Mouse (Mus musculus): Measurements from ENCODE around the gene Kif21a.

Kif21a gene

GRCm38 (mm10) chr15:91017261-91018160 is 32.2 kb downstream of the Kif21a start:
- no peak for DNase-seq

GRCm38 (mm10) chr15:91016366-91016765 is 33.4 kb downstream of the Kif21a start:
- DNase-seq = no peak

DNA sequence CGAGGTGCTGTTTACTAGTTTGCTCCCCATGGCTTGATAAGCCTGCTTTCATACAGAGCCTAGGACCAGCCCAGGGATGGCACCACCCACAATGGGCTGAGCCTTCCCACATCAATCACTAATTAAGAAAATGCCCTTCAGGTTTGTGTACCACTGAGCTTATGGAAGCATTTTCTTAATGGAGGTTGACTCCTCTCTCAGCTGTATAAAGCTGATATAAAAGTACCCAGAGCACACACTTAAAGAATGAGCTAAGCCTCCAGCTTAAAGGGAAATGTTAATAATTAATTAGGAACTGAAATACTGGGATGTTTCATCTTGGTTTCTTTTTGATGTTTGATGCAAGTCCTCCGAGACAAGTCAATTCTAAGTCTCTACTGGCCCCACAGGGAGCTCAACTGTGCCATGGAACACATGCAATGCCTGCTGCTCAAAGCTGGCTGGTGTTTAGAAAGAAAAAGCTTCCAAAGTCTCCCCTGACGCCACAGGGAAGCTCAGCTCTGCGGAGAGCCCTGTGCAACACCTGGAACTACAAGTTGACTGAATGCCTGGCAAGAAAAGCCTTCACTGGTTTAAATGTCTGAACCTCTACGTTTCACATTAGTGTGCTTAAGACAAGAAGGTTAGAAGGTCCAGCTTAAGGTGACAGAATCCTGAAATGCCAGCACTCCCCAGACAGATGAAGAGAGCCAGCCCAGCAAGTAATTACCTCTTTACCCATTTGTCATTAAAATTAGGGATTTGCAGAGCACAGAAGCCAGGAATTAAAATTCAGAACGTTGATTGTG is 36.8 kb downstream of the Kif21a start:
- no peak for DNase-seq

DNA sequence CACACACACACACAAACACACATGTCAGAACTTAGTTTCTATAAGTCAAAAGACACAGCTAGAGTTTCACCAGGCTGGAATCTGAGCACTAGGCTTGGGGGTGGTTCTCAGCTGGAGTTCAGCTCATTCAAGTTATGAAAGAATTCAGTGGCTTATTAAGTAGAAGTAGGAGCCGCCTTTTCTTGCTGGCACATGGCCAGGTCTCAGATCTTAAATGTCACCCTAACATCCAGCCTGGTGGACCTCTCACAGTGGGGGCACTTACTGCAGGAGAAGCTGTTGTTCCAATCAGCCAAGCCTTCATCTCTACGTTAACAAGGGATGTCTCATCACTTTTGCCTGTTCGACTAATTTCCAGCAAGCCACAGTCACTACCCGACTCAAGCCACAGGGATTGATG is 39.5 kb downstream of the Kif21a start:
- no peak for DNase-seq

DNA sequence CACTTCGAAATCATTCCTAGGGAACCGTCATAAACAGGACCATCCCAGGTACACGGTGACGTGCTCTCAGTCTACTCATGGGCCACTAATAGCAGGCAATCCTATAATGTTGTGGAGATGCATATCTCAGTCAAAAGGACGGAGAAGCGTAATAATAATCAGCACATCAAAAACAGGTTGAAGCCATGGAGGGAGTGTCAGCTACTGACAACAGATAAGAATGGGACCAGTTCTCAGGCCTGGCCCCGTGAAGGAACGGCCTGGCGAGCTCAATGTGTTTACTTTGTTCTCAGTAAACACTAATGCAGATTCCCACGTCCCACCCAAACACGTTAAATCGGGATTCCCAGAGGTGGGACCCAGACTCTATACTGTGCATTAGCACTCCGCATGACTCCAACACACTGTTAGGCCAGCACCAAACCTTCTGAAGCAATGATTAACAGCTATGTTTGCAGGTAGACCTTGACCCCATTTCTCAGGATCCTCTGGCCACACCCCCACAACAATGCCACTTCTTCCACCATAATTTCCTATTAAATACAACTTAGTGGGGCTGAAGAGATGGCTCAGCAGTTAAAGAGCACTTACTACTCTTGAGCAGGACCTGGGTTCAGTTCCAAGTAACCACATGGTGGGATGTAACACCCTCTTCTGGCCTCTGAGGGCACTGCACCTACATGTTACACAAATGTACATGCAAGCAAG is 42.5 kb downstream of the Kif21a start:
- DNase-seq = no peak

DNA sequence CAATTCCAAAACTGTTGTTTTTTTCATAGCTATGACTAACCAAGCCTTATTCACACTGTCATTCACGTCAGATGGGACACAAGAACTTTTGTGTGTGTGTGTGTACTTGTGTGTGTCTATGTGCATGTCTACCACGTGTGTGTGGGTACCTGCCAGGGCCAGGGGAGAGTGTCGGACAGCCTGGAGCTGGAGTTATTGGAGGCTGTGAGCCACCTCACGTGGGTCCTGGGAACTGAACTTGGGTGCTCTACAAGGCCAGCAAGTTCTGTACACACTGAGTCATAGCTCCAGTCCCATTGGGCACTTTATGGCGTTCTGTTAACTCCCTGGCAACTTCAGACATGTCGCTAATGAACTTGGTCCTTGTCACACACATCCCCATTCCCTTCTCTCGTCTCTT is 45.0 kb downstream of the Kif21a start:
- DNase-seq = no peak

- no peak for DNase-seq
Measured at GRCm38 (mm10) chr15:91001037-91001616, 48.6 kb downstream of the Kif21a start.

GRCm38 (mm10) chr15:91000280-91001036 is 49.3 kb downstream of the Kif21a start:
- no peak for DNase-seq

DNA sequence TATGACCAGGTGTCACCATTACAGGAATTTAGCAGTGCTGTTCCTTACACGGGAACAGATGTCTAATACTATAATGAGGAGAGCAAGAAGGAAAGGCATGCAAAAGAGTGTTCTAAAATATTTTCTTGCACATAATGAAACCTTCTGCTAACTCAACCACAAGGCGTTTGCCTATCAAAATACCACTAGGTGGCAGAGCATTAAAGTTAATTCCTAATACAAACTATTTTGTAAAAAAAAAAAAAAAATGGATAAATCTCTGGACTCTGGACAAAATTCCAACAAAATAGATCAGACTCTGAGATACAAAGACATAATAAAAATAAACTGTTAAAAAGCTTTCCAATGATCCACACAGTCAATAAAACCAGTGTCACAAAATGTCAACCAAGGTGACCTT is 56.9 kb downstream of the Kif21a start:
- no peak for DNase-seq

DNA sequence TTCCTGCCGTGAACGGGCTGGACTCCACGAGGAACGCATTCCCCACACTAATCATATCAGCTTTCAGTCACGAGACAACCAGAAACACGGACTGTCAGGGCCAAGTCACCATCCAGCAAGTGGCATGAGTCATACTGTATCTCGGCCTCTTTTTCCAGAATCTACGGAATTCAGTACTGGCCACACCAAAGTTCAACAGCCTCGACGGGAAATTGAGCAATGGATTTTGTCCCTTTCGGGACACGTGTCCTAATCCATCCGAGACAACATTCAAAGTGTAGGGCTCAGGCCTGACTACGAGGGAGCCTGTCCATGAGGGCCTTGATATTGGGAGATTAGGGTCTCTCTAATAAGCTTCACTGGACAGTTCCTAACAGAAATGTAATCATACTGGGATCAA is 57.4 kb downstream of the Kif21a start:
- DNase-seq = no peak

- no peak for DNase-seq
Measured at GRCm38 (mm10) chr15:90991843-90992242, 57.9 kb downstream of the Kif21a start.

DNA sequence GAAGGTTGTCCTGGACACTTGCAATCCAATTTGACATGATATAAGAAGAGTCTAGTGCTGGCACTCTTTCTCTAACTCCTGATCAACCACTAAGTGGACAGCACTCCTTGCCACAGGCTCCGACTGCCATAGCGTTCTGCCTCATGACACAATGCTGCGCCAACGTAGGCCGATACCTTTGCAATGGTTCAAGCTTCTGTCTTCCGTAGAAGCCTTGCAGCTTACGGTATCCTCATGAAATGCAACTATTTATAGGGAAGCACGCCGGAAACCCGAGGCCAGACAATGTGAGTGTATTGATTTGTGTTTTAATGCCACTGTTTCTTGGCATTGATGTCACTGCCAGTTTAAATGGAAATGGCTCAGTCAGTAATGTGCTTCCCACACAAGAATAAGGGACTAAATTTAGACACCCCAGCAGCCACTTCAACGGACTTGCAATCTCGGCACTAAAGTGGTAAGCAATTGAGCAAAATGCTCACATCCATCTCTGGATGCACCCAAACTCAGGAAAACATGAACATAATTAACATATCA is 62.0 kb downstream of the Kif21a start:
- DNase-seq = no peak

- DNase-seq = no peak
Measured at GRCm38 (mm10) chr15:90975914-90976313, 73.8 kb downstream of the Kif21a start.

DNA sequence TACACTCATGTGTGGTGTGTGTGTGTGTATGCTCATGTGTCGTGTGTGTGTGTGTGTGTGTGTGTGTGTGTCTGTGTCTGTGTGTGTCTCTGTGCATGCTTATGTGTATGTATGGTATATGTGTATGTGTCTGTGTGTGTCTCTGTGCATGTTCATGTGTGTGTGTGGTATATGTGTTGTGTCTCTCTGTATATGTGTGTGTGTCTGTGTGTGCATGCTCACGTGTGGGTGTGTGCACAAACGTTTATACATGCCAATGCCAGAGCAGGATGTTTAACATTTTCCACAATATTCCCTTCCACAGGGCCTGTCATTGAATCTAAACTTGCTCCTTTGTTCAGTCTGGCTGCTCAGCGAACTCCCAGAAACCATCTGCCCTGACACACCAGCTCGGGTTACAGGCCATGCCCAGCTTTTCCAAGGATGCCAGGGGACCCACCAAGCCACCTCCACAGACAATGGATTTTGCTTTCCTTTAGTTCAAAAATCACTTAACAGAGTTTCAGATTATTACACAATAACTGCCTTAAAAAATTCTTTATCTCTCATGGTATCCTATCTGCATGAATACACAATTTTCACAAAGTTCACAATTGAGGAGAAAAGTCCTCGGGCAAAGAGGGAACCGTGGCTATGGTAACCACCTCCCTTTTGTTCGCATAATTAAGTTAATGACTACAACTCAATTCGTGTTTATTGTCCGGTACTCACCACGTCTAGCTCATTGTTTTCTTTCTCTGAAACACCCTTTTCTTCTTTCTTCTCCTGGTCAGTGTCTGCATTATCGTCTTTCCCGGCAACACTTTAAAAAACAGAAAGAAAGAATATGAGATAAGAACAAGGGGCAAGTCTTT is 77.6 kb downstream of the Kif21a start:
- DNase-seq = no peak

DNA sequence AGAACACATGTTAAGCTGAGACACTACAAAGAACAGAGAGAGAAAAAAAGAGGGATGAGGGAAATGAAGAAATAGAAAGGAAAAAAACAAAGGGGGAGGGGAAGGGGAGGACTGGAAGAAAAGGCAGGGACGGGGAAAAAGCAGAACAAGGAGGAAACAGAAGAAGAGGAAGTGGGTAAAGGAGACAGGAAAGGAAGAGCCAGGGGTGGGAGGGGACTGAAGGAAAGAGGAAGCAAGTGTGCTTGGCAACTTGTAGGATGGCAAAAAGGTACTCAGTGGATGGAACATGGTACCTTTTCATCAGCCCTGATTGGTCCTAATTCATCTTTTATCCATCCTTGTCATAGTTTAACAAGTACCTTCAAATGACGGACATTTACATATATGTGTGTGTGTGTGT is 86.4 kb downstream of the Kif21a start:
- DNase-seq = no peak

GRCm38 (mm10) chr15:90962548-90962947 is 87.2 kb downstream of the Kif21a start:
- DNase-seq = no peak

DNA sequence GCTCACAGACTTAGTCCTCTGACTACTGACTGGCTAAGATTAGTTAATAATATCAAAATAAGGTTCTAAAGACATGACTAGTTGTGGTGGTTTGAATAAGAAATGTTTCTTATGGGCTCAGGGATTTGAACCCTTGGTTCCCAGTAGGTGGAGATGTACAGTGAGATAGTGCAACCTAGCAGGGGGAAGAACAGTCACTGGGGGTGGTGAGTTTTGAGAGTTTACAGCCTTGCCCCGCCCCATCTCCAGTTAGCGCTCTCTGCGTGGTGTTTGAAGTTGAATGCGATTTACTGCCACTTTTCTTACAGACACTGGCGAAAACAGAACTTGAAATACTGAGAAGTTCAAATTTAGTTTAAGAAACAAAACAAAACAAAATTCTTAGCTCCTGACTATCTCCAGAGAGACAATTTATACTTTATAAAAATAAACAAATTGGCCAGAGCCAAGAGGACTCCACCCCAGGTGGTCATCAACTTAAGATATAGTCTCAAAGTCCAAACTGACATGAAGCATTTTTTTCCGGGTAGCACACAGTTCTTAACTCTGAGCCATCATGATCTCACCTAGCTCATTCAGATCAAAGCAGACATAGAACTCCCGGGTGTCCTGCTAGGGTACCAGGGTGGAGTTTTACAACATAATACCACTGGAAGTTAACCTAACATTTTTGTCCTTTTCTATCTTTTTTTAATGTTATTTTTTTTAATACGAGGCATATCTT is 88.8 kb downstream of the Kif21a start:
- DNase-seq = no peak

- no peak for DNase-seq
Measured at GRCm38 (mm10) chr15:90951383-90951782, 98.4 kb downstream of the Kif21a start.

DNA sequence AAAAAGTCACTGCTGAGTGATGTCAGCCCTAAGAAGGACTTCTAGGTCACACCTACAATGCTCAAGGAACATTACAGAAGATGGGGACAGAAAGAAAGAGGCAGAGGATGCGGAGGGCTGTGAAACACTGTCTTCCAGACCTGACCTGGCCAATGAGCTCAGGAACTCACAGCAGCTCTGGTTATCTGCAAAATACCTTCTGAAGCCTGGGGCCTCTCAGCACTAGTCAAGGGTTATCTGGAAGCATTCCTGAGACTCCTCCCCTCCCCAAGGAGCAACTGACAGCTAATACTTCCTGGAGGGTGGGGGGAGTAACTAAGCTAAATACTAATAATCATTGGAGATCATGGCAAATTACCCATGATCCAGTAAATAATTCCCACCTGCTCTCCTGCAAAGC is 111.3 kb downstream of the Kif21a start:
- no peak for DNase-seq

GRCm38 (mm10) chr15:90935579-90935978 is 114.2 kb downstream of the Kif21a start:
- no peak for DNase-seq

Measured in thymus, postnatal 25 days (tissue).